Mouse (Mus musculus) thymus, adult 2 months (tissue): Measurements from ENCODE around the gene Twistnb.

Experiments used
- CTCF ChIP-seq: fragments of 200-500 bp; IDR thresholded peaks from 2 replicates; pipeline ENCODE4 v1.5.1; 2012; ENCODE audit warnings: mild to moderate bottlenecking, control low read depth, low read length, moderate library complexity, borderline replicate concordance; ENCODE audit not compliant: control insufficient read depth, poor library complexity, insufficient read depth; ENCODE audit errors: extremely low read depth
- POLR2A ChIP-seq: fragments of 200-500 bp; IDR thresholded peaks from 2 replicates; pipeline ENCODE4 v1.6.1; 2012; ENCODE audit warnings: mild to moderate bottlenecking, low read length, control low read depth, moderate library complexity; ENCODE audit not compliant: control insufficient read depth, poor library complexity, insufficient read depth; ENCODE audit errors: extremely low read depth

DNA sequence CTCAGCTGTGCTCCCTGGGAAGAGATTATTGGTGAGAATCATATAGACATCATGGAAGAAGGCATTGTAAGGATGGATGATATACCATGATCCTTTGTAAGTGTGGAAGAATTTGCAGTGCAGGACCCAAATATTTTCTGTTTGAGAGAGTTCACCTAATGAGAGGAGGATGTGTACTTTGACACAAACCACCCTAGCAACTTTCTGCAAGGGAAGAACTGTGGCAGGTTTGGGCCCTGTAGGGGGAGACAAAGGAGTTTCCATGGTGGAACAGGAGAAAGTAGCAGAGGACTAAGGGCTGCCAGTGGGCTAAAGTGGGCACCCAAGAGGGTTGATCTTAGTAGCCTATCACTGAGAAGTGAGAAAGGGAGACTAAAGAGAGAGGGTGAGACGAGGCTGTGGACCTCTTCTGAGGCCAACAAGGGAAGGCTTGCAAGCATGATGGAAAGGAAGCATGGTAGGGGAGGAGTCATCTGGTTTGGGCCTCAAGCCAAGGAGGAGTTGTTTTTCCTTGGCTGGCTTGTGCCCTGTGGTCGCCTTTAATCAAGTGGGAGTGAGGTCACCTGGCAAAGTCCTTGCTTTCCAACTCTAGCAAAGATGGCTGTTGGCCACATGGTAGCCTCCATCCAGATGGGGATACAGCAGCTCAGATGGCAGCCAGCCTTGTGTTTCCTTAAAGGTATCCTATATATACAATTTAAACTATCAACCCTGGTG lies 38.4 kb upstream of the Twistnb start:
- TF ChIP-seq CTCF = no peak
- no peak for TF ChIP-seq POLR2A
